Mouse (Mus musculus): ENCODE results near the gene Dnah17. TPM values are rescaled to one million over a fixed set of nuclear protein-coding genes. Genes with fewer than 3 reads are reported as not detected.

Gene Dnah17
- polyA plus RNA-seq, 1 experiment from 2014 or later: 0.15 TPM

GRCm38 (mm10) chr11:118049641-118050040, 80.8 kb downstream of the Dnah17 start:
- Histone ChIP-seq H3K4me1 (no peaks in the 10 kb centered on the region), H3K4me2 (no peak overlapping the region), H3K27me3 (replicated peaks) (no peaks in the 10 kb centered on the region), H3K9me3 (no peaks in the 10 kb centered on the region), H3K9ac (no peak overlapping the region), H3K27ac (no peak overlapping the region), H3K4me3 (replicated peaks) (no peak overlapping the region), H3K36me3 (no peaks in the 10 kb centered on the region)
- ATAC-seq (ENCODE audit: insufficient read depth, low FRiP score, low read depth): no peak
- 35% methylated on average over 8 of the region's 8 CpGs for WGBS

- Histone ChIP-seq H3K27ac (no peak overlapping the region), H3K4me3 (replicated peaks) (no peak overlapping the region), H3K27me3 (replicated peaks) (no peaks in the 10 kb centered on the region), H3K36me3 (no peaks in the 10 kb centered on the region), H3K9me3 (no peaks in the 10 kb centered on the region), H3K4me2 (no peak overlapping the region), H3K4me1 (no peaks in the 10 kb centered on the region), H3K9ac (no peak overlapping the region)
- 42% methylated on average over 14 of the region's 14 CpGs for WGBS
- no peak for ATAC-seq (ENCODE audit: insufficient read depth, low FRiP score, low read depth)
Observed at GRCm38 (mm10) chr11:118043293-118043907, 87.0 kb downstream of the Dnah17 start.

- Histone ChIP-seq H3K9me3 (no peaks in the 10 kb centered on the region), H3K27me3 (replicated peaks) (no peaks in the 10 kb centered on the region), H3K4me3 (replicated peaks) (no peak overlapping the region), H3K36me3 (no peaks in the 10 kb centered on the region), H3K27ac (no peak overlapping the region), H3K4me1 (no peaks in the 10 kb centered on the region), H3K4me2 (no peak overlapping the region), H3K9ac (no peak overlapping the region)
- no peak for ATAC-seq (ENCODE audit: insufficient read depth, low FRiP score, low read depth)
- 75% methylated on average over 9 of the region's 9 CpGs for whole genome bisulfite sequencing
Observed at GRCm38 (mm10) chr11:118042791-118043190, 87.6 kb downstream of the Dnah17 start.

DNA sequence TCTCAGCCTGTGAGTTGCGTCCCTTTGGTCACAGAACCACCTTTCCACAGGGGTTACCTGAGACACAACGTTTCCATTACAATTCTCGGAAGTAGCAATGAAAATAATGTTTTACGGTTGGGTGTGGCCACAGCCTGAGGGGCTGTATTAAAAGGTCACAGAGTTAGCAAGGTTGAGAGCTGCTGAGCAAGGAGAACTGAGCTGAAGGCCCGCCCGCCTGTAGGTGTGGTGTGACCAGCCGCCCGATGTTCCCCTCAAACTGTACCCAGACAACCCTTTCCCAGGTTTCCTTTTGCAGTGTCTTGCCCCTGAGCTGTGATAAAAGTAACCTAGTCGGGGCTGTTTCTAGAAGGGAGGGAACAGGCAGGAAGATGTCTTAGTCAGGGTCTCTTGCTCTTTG, 95.4 kb downstream of the Dnah17 start:
- H3K4me3 ChIP-seq (replicated peaks): no peak overlapping the region
- H3K4me2 ChIP-seq: no peak overlapping the region
- H3K27ac ChIP-seq: no peak overlapping the region
- no peaks in the 10 kb centered on the region for H3K27me3 ChIP-seq (replicated peaks)
- ATAC-seq (ENCODE audit: insufficient read depth, low FRiP score, low read depth): peak; percentile 19; the same call in 1 of the 2 replicates
- H3K9ac ChIP-seq: no peak overlapping the region
- H3K9me3 ChIP-seq: no peaks in the 10 kb centered on the region
- H3K4me1 ChIP-seq: peaks cover 3% of the 10 kb centered on the region; the same call in 1 of the 2 replicates
- 64% methylated on average over 9 of the region's 9 CpGs for WGBS
- H3K36me3 ChIP-seq: no peaks in the 10 kb centered on the region

- H3K9me3 ChIP-seq: no peaks in the 10 kb centered on the region
- H3K4me2 ChIP-seq: no peak overlapping the region
- H3K36me3 ChIP-seq: no peaks in the 10 kb centered on the region
- H3K27me3 ChIP-seq (replicated peaks): no peaks in the 10 kb centered on the region
- WGBS: 72% methylated on average over 13 of the region's 13 CpGs
- H3K4me1 ChIP-seq: peaks cover 3% of the 10 kb centered on the region; the same call in 1 of the 2 replicates
- no peak for ATAC-seq (ENCODE audit: insufficient read depth, low FRiP score, low read depth)
- no peak overlapping the region for H3K4me3 ChIP-seq (replicated peaks)
- H3K9ac ChIP-seq: no peak overlapping the region
- no peak overlapping the region for H3K27ac ChIP-seq
Observed at GRCm38 (mm10) chr11:118034395-118034794, 96.0 kb downstream of the Dnah17 start.

- no peak overlapping the region for H3K4me3 ChIP-seq (replicated peaks)
- H3K36me3 ChIP-seq: no peaks in the 10 kb centered on the region
- 69% methylated on average over 9 of the region's 9 CpGs for WGBS
- no peak overlapping the region for H3K27ac ChIP-seq
- no peak overlapping the region for H3K4me2 ChIP-seq
- H3K9me3 ChIP-seq: no peaks in the 10 kb centered on the region
- peaks cover 3% of the 10 kb centered on the region; the same call in 1 of the 2 replicates for H3K4me1 ChIP-seq
- no peaks in the 10 kb centered on the region for H3K27me3 ChIP-seq (replicated peaks)
- ATAC-seq (ENCODE audit: insufficient read depth, low FRiP score, low read depth): no peak
- no peak overlapping the region for H3K9ac ChIP-seq
Observed at GRCm38 (mm10) chr11:118031134-118031533, 99.3 kb downstream of the Dnah17 start.

- ATAC-seq (ENCODE audit: insufficient read depth, low FRiP score, low read depth): no peak
- H3K36me3 ChIP-seq: 0 out of 2 replicates have a peak, but pooled peaks cover 9% of the 10 kb centered on the region
- H3K27ac ChIP-seq: no peak overlapping the region
- no peaks in the 10 kb centered on the region for H3K4me1 ChIP-seq
- no peaks in the 10 kb centered on the region for H3K9me3 ChIP-seq
- 83% methylated on average over 6 of the region's 6 CpGs for WGBS
- H3K27me3 ChIP-seq (replicated peaks): no peaks in the 10 kb centered on the region
- no peak overlapping the region for H3K4me2 ChIP-seq
- H3K9ac ChIP-seq: no peak overlapping the region
- no peak overlapping the region for H3K4me3 ChIP-seq (replicated peaks)
Observed at GRCm38 (mm10) chr11:118029170-118029569, 101.3 kb downstream of the Dnah17 start.

DNA sequence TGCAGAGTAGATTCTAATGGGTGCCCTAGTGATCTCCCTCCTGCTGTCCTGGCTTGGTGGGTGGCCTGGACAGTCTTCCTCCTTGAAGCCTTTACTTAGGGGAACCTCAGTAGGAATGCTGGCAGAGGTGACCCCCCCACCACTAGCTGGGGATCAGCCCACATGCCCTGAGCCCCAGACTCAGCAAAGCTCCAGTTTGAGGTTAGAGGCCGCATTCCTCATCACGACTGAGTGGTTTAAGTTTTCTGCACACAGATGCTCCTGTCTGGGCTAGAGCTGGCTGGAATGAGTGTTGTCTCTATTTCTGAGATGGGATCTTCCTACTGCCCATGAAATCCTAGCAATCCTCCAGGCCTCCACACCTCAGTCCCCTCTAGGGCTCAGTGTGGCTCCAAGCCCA, 106.3 kb downstream of the Dnah17 start:
- Histone ChIP-seq H3K4me1 (no peaks in the 10 kb centered on the region), H3K9ac (no peak overlapping the region), H3K4me3 (replicated peaks) (no peak overlapping the region), H3K27me3 (replicated peaks) (no peaks in the 10 kb centered on the region), H3K27ac (no peak overlapping the region), H3K4me2 (no peak overlapping the region), H3K36me3 (peaks cover 28% of the 10 kb centered on the region), H3K9me3 (no peaks in the 10 kb centered on the region)
- 53% methylated on average over 2 of the region's 2 CpGs for WGBS
- ATAC-seq (ENCODE audit: insufficient read depth, low FRiP score, low read depth): no peak

- no peaks in the 10 kb centered on the region for H3K4me1 ChIP-seq
- H3K36me3 ChIP-seq: peaks cover 28% of the 10 kb centered on the region
- H3K27ac ChIP-seq: no peak overlapping the region
- no peaks in the 10 kb centered on the region for H3K9me3 ChIP-seq
- no peaks in the 10 kb centered on the region for H3K27me3 ChIP-seq (replicated peaks)
- no peak overlapping the region for H3K9ac ChIP-seq
- ATAC-seq (ENCODE audit: insufficient read depth, low FRiP score, low read depth): no peak
- H3K4me2 ChIP-seq: no peak overlapping the region
- 89% methylated on average over 7 of the region's 7 CpGs for WGBS
- no peak overlapping the region for H3K4me3 ChIP-seq (replicated peaks)
Observed at GRCm38 (mm10) chr11:118023475-118023874, 107.0 kb downstream of the Dnah17 start.

DNA sequence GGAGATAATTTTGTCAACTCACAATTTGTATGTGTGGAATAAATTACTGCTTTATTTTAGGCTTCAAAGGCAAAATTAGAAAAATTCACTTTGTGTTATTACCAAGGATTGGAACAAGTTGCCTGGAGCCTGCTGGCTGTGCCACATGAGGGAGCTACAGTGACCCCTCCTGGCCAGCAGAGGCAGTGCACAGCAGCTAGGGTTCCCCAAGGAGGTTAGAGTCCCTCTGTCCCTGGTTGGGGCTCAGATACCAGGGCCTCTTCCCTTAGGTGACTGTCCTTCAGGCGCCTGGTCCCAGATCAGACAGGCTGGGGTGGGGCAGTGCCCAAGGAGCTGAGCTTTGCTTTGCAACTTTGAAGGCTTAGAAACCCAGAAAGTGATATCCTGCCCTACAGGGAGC, 108.6 kb downstream of the Dnah17 start:
- Histone ChIP-seq H3K4me2 (no peak overlapping the region), H3K4me1 (no peaks in the 10 kb centered on the region), H3K36me3 (peaks cover 34% of the 10 kb centered on the region), H3K27ac (no peak overlapping the region), H3K27me3 (replicated peaks) (no peaks in the 10 kb centered on the region), H3K9me3 (no peaks in the 10 kb centered on the region), H3K4me3 (replicated peaks) (no peak overlapping the region), H3K9ac (no peak overlapping the region)
- ATAC-seq (ENCODE audit: insufficient read depth, low FRiP score, low read depth): 0 out of 2 replicates have a peak, but pooled peaks have one; percentile 30
- WGBS: 64% methylated on average over 1 of the region's 1 CpGs

GRCm38 (mm10) chr11:118018328-118018727, 112.1 kb downstream of the Dnah17 start:
- H3K36me3 ChIP-seq: peaks cover 20% of the 10 kb centered on the region
- H3K4me2 ChIP-seq: no peak overlapping the region
- no peak overlapping the region for H3K27ac ChIP-seq
- no peaks in the 10 kb centered on the region for H3K4me1 ChIP-seq
- no peak overlapping the region for H3K4me3 ChIP-seq (replicated peaks)
- H3K27me3 ChIP-seq (replicated peaks): no peaks in the 10 kb centered on the region
- WGBS: 89% methylated on average over 4 of the region's 4 CpGs
- H3K9me3 ChIP-seq: no peaks in the 10 kb centered on the region
- H3K9ac ChIP-seq: no peak overlapping the region
- no peak for ATAC-seq (ENCODE audit: insufficient read depth, low FRiP score, low read depth)

DNA sequence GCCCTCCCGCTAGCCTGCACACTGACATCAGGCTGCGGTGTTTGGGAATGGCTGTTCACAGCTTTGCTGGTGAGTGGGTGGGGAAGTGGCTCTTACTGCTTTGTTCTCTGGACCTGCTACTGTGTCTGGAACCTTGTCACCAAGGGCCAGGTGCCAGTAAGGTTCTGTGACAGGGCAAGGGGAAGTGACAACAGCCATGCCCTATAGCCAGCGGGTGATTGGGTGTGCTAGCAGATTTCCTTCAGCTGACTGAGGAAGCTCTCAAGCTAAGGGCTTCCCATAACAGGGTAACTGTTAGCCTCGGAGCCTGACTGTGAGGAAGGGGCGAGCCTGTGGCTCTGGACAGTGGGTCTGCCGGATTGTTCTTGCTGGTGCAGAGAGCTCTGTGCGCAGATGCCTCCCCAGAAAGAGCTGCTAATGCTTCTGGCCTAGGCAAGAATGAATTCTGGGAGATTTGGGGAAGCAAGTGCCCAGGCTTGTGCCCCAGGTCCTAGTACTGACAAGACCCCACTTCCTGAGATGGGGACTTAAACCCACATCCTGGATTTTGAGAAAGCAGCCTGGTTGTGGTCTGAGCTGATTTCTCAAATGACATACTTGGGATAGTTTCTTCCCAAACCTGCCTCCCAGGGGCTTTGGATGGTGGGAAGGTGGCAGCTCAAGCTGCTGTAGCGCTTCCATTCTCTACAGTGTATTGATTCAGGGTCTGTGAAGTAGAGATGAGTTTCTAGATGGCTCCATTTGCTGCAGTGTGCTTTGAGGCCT, 114.9 kb downstream of the Dnah17 start:
- H3K27ac ChIP-seq: no peak overlapping the region
- peaks cover 16% of the 10 kb centered on the region; the same call in 1 of the 2 replicates for H3K36me3 ChIP-seq
- no peak overlapping the region for H3K4me3 ChIP-seq (replicated peaks)
- H3K27me3 ChIP-seq (replicated peaks): no peaks in the 10 kb centered on the region
- H3K4me1 ChIP-seq: no peaks in the 10 kb centered on the region
- WGBS: 89% methylated on average over 8 of the region's 8 CpGs
- no peak for ATAC-seq (ENCODE audit: insufficient read depth, low FRiP score, low read depth)
- H3K4me2 ChIP-seq: no peak overlapping the region
- no peak overlapping the region for H3K9ac ChIP-seq
- no peaks in the 10 kb centered on the region for H3K9me3 ChIP-seq
